Mouse (Mus musculus) embryo, embryonic 11.5 days (tissue): ENCODE data around the gene Hectd2.

Experiments
- DNase-seq: peaks from one replicate; pipeline ENCODE4 v3.0.0-alpha.2; 2012; ENCODE audit warnings: low read depth, low spot score

Hectd2 gene

DNA sequence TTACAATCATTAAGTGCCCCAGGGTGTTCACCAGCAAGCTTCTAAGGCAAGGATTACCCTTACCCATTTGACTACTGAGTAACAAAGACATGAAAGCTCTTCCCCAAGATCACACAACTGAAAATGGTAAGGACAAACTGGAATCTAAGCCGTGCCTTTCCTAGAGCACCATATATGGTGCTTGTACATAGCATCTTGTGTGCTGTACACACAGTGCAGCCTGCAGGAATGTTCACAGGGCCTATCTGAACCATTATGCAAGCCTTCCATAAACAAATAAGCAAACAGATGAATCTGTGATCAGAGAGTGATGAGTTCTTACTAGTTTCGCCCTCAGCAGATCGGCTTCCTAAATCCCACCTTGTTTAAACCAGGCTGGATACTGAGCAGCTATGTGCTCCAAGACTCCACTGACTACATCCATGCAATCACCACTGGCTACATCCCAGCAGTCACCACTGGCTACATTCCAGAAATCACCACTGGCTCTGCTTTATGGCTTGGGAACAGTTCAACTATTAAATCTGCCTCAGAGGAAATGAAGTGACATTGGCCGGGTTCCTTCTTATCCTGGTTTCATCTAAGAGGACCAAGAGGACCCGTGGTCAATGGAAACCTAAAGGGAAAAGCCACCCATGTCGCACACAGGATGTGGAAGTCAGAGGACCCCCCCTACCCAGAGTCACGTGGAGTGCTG lies 91.8 kb downstream of the Hectd2 start:
- no peak for DNase-seq

DNA sequence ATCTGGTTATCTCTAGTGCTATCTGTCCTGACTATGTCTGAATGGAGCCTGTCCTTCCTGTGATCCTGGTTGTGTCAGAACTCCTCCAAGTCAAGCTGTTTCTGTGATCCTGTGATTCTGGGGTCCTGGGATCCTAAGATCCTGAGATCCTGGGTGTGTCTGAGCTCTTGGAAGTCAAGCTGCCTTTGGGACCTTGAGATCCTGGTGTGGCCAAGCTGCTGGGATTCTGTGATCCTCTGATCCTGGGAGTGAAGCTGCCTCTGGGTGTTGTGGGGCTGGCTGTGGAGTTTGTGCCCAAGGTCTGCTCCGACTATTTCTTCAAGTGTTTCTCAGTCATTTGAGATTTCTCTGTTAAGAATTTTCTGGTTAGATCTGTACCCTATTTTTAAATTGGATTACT lies 98.2 kb downstream of the Hectd2 start:
- no peak for DNase-seq

GRCm38 (mm10) chr19:36662734-36663133 lies 108.3 kb downstream of the Hectd2 start:
- no peak for DNase-seq

GRCm38 (mm10) chr19:36663918-36664317 lies 109.5 kb downstream of the Hectd2 start:
- DNase-seq, result no peak

GRCm38 (mm10) chr19:36664417-36664816 lies 110.0 kb downstream of the Hectd2 start:
- DNase-seq, result no peak

DNA sequence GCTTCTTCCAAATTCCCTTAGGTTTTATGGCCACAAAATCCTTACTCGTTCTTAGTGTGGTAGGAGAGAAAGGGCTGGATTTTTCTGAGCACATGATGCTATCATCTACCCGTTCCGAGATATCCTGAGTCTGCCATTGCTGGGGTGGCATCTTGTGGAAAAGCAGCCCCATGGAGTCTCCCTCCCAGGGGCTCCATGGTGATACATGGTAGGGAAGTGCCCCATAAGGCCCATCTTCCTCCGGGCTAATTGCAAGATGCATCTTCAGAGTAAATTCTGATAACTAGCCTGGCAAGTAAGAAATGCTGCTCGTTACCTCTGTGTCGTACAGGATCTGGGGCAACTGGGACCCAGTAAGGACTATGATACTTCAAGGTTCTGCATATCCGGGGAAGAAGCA lies 110.8 kb downstream of the Hectd2 start:
- no peak for DNase-seq

- DNase-seq, result no peak
Measured at GRCm38 (mm10) chr19:36665641-36666040, 111.2 kb downstream of the Hectd2 start.

DNA sequence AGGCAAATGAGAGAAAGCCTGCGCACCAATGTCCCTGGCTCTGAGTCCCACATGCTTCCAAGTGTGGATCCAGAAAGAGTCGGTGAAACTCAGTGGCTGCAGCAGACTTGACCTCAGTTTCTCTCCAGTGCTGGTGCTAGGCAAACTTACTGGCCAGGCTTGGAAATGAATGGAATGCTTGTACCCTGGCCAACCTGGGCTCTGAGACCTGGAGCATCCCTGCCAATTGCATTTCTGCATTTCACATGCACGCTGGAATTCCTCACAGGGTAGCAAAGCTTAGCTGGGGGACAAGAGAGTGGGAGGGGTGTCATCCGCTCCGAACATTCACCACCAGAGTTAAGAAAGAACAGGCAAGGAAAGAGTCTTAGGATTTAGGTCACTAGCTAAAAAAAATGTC lies 112.0 kb downstream of the Hectd2 start:
- DNase-seq, result no peak

DNA sequence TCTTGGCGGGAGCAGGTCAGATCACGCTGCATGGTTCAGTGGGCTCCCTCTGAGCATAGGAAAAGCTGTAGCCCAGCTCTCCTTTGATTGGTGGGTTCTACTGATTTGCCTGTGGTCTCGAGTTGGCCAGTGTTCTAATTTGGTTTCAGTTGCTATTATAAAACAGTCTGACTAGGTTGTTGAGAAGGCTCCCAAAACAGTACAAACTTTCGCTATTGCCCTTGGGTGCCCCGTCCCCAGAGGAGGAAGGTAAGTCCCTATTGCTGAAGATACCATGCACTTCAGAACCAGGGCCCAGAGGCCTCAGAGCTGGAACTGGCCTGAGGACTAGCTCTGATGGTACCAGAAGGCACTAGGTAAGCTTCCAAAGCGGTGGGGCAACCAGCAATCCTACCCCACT lies 112.9 kb downstream of the Hectd2 start:
- no peak for DNase-seq

DNA sequence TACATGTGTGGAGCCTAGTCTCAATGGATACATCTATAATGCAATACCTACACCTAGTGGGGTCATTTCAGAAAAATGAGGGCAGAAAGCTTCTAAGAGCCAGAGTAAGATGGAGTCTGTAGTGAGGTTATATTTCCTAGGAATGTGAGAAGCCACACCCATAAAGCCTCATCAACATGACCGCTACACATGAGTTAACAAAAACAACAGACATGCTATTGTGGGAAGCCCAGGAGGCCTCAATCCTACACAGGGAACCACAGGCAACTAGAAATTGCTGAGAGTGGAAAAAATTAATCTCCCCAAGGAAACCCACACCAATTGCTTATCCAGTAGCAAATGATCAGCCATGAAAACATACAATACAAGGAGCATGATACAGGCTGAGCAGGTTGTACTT lies 113.7 kb downstream of the Hectd2 start:
- DNase-seq, result no peak

GRCm38 (mm10) chr19:36668881-36669639 lies 114.6 kb downstream of the Hectd2 start:
- DNase-seq, result no peak

DNA sequence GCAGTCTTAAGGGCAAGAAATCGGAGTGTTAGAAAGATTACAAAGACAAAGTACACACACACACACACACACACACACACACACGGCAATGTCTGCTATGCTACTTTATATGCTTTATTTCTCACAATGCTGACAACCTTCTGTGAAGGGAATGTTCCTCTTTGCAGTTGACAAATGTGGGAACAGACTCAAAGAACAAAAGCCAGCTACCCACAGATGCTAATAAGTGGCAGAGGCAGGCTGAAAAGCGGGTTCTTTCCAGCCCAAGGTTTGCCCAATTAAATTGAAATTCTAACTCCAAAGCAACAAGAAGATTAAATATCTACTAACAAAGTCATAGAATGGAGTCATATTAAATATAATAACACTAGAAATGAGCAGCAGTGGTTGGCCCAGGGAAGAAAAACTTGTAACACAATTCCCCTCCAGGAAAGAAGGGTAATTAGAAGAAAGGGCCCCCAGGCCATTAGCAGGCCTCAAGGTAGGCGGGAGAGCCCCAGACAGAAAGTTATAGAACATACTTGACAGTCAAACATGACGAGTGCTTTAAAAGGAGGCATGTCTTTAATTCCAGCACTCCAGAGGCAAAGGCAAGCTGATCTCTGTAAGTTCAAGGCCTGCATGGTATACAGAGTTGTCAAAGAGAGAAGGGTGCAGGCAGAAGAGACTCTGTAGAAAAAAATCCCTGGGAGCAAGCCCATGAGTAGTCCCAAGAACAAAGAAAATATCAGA lies 115.4 kb downstream of the Hectd2 start:
- DNase-seq, result no peak
